Mouse (Mus musculus) neural tube, embryonic 13.5 days (tissue): ENCODE measurements at regions not wholly inside any gene's neighbourhood (a gene's known extent, or its start where the extent isn't known, plus 50 kb on each side); places are given as distances from the start of the nearest gene placed in this dataset.

Source experiments
- ATAC-seq: fragments of 200-750 bp; cut with Nextera tagmentation; 2 replicates; pipeline ENCODE4 v1.8.0; 2017; ENCODE audit warnings: low read depth, mild to moderate bottlenecking, moderate TSS enrichment, moderate library complexity
- H3K27ac ChIP-seq: fragments of 300-500 bp; sonication (generic); replicated peaks from 2 replicates; pipeline ENCODE4 v1.5.1; 2015; ENCODE audit warnings: moderate library complexity, mild to moderate bottlenecking, inconsistent platforms
- H3K27me3 ChIP-seq: fragments of 300-500 bp; sonication (generic); 2 replicates; pipeline ENCODE4 v1.6.1; 2015; ENCODE audit warnings: mild to moderate bottlenecking, inconsistent platforms
- H3K36me3 ChIP-seq: fragments of 300-500 bp; sonication (generic); 2 replicates; pipeline ENCODE4 v1.6.1; 2015; ENCODE audit warnings: mild to moderate bottlenecking, inconsistent platforms
- H3K4me1 ChIP-seq: fragments of 300-500 bp; sonication (generic); replicated peaks from 2 replicates; pipeline ENCODE4 v1.6.1; 2015; ENCODE audit warnings: inconsistent platforms
- H3K4me2 ChIP-seq: fragments of 300-500 bp; sonication (generic); 2 replicates; pipeline ENCODE4 v1.6.1; 2015; ENCODE audit warnings: inconsistent platforms, mild to moderate bottlenecking, moderate library complexity
- H3K4me3 ChIP-seq: fragments of 300-500 bp; sonication (generic); 2 replicates; pipeline ENCODE4 v1.5.1; 2015; ENCODE audit warnings: mild to moderate bottlenecking, inconsistent platforms
- H3K9ac ChIP-seq: fragments of 300-500 bp; sonication (generic); 2 replicates; pipeline ENCODE4 v1.6.1; 2015; ENCODE audit warnings: moderate library complexity, mild to moderate bottlenecking, inconsistent platforms
- H3K9me3 ChIP-seq: fragments of 300-500 bp; sonication (generic); 2 replicates; pipeline ENCODE4 v1.6.1; 2016; ENCODE audit warnings: inconsistent platforms
- WGBS: fragments of 180-500 bp; shearing (Covaris S2); methylation state at CpG from one replicate; pipeline ENCODE4 v1.1.7; 2015; 5-methylcytosine and 5-hydroxymethylcytosine counted together

DNA sequence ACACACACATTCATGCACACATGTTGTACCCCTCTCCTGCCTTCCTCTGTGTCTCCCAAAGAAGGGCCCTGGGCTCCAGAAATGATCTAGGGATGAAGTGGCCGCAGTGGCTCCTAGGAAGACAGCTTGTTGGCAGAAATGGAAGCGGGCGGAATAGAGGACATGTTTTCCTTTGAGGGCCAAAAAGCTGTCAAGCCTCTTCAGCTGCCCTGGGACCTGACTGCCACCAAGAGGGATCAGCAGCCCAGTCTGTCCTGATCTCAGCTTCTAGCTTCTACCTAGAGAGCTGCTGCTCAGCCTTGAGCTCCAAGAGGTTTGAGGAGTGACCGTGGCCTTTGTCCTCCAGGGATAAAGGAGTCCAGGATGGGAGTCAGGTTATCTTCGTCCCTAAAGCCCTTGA, 93.8 kb upstream of the Zfp703 start:
- ATAC-seq: no peak
- Histone ChIP-seq H3K4me1 (no peaks in the 10 kb centered on the region), H3K9ac (no peak overlapping the region), H3K27ac (no peak overlapping the region), H3K9me3 (no peaks in the 10 kb centered on the region), H3K27me3 (peaks cover 4% of the 10 kb centered on the region; the same call in 1 of the 2 replicates), H3K36me3 (no peaks in the 10 kb centered on the region), H3K4me3 (no peak overlapping the region), H3K4me2 (no peak overlapping the region)
- WGBS: 89% methylated on average over 5 of the region's 5 CpGs

DNA sequence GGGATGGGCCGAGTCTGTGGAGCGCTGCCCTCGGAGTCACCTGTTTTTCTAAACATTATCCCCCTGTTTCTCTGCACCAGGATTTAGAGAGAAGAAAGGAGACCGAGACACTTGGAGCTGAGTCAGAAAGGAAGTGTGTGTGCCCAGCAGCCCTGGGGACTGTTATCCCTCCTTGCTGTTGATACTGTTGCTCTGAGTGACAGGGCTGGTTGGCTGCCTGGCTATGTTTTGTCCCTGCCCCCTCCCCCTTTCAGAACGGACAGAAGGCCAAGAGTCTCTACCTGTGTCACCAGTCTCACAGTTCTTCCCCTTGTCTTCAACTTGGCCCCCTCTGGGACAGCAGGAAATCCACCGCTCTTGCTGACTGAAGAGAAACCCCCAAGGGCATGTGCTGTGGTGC, 93.4 kb upstream of the Zfp703 start:
- ATAC-seq: no peak
- Histone ChIP-seq H3K27me3 (peaks cover 7% of the 10 kb centered on the region; the same call in 1 of the 2 replicates), H3K4me1 (0 out of 2 replicates have a peak, but pooled peaks cover under 1% of the 10 kb centered on the region), H3K36me3 (no peaks in the 10 kb centered on the region), H3K4me3 (no peak overlapping the region), H3K9me3 (no peaks in the 10 kb centered on the region), H3K9ac (no peak overlapping the region), H3K27ac (no peak overlapping the region), H3K4me2 (no peak overlapping the region)
- 86% methylated on average over 6 of the region's 6 CpGs for WGBS

DNA sequence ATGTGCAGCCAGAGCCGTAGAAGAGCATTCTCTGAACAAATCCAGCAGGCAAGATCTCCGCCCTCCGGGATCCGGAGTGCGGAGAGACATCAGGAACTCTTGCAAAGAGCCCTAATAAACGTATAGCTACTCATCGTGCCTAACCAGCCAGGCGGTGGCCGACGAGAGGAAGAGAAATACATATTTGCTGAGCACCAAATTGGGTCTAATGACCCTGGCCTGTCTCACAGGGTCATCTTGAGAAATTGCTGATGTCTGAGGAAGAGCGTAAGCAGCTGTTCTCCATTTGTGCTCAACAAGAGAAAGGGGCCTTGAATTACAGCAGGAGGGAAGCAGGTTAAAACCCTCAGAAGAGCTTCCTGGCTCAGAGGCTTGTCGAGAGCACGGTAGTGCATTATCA, 92.8 kb upstream of the Zfp703 start:
- WGBS: 75% methylated on average over 13 of the region's 13 CpGs

DNA sequence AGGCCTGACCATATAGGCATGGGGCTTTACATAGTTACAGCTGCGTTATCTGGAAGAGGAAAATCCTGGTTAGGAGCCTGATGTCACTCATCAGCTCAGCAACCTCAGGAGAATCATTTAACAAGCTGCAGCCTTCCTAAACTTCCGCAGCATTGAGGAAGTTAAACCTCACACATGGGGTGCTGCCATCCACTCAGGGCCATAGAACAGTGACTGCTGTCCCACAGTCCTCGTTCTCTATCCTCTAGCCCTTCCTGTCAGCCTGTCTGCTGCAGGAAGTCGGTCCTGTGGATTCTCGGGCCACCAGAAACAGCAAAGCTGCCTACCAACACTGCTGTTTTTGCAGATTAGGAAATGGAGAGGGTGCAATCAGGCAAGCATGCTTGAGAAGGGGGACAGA, 91.8 kb upstream of the Zfp703 start:
- Histone ChIP-seq H3K9ac (no peak overlapping the region), H3K36me3 (no peaks in the 10 kb centered on the region), H3K4me2 (no peak overlapping the region), H3K9me3 (no peaks in the 10 kb centered on the region), H3K27me3 (peaks cover 7% of the 10 kb centered on the region; the same call in 1 of the 2 replicates), H3K27ac (no peak overlapping the region), H3K4me3 (no peak overlapping the region), H3K4me1 (0 out of 2 replicates have a peak, but pooled peaks cover 6% of the 10 kb centered on the region)
- WGBS: 83% methylated on average over 5 of the region's 5 CpGs
- ATAC-seq: no peak

More for the DNA sequence above, 92.8 kb upstream of the Zfp703 start:
- H3K4me3 ChIP-seq: no peak overlapping the region
- no peak overlapping the region for H3K9ac ChIP-seq
- no peaks in the 10 kb centered on the region for H3K36me3 ChIP-seq
- H3K27ac ChIP-seq: no peak overlapping the region
- H3K9me3 ChIP-seq: no peaks in the 10 kb centered on the region
- H3K4me2 ChIP-seq: no peak overlapping the region
- 0 out of 2 replicates have a peak, but pooled peaks cover 6% of the 10 kb centered on the region for H3K4me1 ChIP-seq
- ATAC-seq: no peak
- H3K27me3 ChIP-seq: peaks cover 7% of the 10 kb centered on the region; the same call in 1 of the 2 replicates

DNA sequence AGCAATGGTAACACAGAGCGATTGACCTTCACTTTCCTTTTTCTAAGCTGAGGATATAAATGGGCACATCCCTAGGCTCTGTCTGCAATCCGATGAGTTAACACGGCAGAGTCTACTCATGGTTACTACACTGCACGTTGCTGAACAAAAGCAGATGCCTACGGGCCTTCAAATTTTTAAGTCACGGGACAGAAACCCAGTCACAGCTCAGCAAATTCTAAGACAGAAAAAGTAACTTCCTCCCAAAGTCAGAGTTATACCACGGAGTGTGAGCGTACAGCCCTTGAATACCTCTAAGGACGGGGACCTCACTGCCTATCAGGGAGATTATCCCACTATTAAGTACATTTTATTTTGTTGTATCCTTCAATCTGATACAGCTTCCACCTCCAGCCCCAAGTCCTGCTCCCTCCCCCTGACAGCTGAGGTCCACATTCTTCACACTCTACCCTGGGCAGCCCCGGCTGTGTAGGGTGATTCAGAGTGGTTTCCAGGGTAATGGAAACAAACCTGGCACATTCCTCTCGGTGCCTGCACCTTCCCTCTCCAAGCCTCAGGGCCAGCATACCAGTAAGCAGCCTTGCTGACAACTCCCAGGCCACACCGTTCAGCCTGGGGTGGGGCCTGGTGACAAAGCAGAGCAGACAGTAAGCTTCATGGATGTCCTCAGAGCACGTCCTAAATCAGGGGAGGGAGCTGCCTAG, 90.2 kb upstream of the Zfp703 start:
- no peak for ATAC-seq
- Histone ChIP-seq H3K4me2 (no peak overlapping the region), H3K4me1 (0 out of 2 replicates have a peak, but pooled peaks cover 6% of the 10 kb centered on the region), H3K36me3 (no peaks in the 10 kb centered on the region), H3K27ac (no peak overlapping the region), H3K4me3 (no peak overlapping the region), H3K9ac (no peak overlapping the region), H3K27me3 (peaks cover 7% of the 10 kb centered on the region; the same call in 1 of the 2 replicates), H3K9me3 (no peaks in the 10 kb centered on the region)
- WGBS: 77% methylated on average over 13 of the region's 13 CpGs

DNA sequence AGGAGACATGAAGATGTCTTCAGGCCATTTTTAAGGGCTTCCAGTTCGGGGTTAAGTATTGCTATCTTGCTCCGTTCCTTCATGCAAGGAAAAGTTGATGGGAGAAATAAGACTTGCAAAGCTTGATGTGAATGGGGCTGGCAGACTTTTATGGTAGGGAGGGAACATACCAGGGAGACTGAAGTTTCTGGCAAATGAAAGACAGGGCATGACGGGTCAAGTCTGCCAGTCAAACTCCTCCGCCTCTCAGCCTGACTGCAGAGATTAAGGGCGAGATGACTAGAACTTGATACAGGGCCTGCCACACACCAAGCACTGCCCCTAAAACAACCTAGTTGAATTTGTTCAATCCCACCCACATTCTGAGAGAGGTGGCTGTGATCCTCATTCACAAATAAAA, 89.6 kb upstream of the Zfp703 start:
- ATAC-seq: no peak
- Histone ChIP-seq H3K36me3 (no peaks in the 10 kb centered on the region), H3K27me3 (peaks cover 7% of the 10 kb centered on the region; the same call in 1 of the 2 replicates), H3K9ac (no peak overlapping the region), H3K27ac (no peak overlapping the region), H3K4me3 (no peak overlapping the region), H3K9me3 (no peaks in the 10 kb centered on the region), H3K4me2 (no peak overlapping the region), H3K4me1 (0 out of 2 replicates have a peak, but pooled peaks cover 6% of the 10 kb centered on the region)
- 78% methylated on average over 5 of the region's 5 CpGs for WGBS

DNA sequence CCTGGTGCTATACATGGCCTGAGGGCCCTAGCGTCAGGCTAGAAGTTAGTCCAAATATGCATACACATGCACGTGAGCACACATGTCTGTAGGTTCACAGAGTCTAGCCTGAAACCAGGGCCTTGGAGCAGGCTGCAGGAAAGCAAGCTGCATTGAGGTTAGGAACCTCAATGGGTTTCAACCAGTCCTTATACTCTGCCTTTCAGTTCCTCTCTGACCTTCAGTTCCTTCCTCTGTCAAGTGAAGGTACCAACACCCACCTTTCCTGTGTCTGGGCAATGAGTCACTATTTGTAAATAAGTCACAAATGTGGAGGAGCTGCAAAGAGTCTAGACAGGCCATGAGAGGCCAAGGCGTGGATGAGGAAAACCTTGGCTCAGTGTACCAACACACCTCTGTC, 89.1 kb upstream of the Zfp703 start:
- H3K4me1 ChIP-seq: 0 out of 2 replicates have a peak, but pooled peaks cover 6% of the 10 kb centered on the region
- no peak overlapping the region for H3K4me3 ChIP-seq
- WGBS: 69% methylated on average over 3 of the region's 3 CpGs
- H3K27me3 ChIP-seq: peaks cover 7% of the 10 kb centered on the region; the same call in 1 of the 2 replicates
- no peak overlapping the region for H3K27ac ChIP-seq
- H3K9me3 ChIP-seq: no peaks in the 10 kb centered on the region
- H3K4me2 ChIP-seq: no peak overlapping the region
- H3K36me3 ChIP-seq: no peaks in the 10 kb centered on the region
- H3K9ac ChIP-seq: no peak overlapping the region
- no peak for ATAC-seq

DNA sequence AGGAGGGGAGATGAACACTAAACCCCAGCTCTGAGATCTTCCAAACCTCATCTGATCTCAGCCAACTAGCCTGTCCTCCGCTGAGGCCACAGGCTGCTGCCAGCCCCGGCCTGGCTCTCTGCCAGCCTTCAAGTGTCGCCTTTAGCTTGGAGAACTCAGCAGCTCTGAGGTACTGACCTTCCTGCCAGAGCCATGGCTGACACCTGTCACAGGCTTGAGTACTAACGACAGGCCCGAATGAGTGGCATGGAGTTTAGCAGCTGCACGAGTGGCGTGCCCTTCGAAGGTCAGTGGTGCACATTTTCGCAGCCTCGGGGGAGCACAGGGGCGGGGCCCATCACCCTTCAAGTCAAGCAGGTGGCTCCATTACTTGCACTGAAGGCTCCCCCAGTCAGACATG, 85.2 kb upstream of the Zfp703 start:
- Histone ChIP-seq H3K4me3 (no peak overlapping the region), H3K9me3 (no peaks in the 10 kb centered on the region), H3K9ac (no peak overlapping the region), H3K4me2 (no peak overlapping the region), H3K27ac (no peak overlapping the region), H3K27me3 (peaks cover 11% of the 10 kb centered on the region; the same call in 1 of the 2 replicates), H3K4me1 (0 out of 2 replicates have a peak, but pooled peaks cover 6% of the 10 kb centered on the region), H3K36me3 (no peaks in the 10 kb centered on the region)
- ATAC-seq: no peak
- WGBS: 72% methylated on average over 11 of the region's 11 CpGs

DNA sequence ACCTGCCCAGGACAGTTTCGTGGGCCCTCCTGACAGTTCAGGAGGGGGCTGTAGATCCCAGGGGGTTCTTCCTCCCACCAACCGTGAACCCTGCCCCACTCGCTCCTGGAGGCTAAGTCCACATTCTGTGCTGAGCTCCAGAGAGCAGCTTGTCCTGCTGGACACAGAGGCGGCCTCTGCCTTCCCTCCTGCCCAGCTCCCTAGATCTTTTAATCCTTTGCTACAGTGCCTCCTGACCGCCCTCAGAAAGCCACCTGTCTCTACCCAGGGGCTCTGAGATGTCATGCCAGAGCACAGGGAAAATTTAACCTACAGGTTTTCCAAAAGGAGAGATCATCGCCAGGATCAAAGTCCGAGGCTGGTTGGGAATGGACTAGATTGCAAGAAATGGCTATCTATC, 84.7 kb upstream of the Zfp703 start:
- 74% methylated on average over 7 of the region's 7 CpGs for WGBS
- Histone ChIP-seq H3K4me1 (0 out of 2 replicates have a peak, but pooled peaks cover 6% of the 10 kb centered on the region), H3K9ac (no peak overlapping the region), H3K27ac (no peak overlapping the region), H3K4me2 (no peak overlapping the region), H3K27me3 (0 out of 2 replicates have a peak, but pooled peaks cover 7% of the 10 kb centered on the region), H3K9me3 (no peaks in the 10 kb centered on the region), H3K4me3 (no peak overlapping the region), H3K36me3 (no peaks in the 10 kb centered on the region)
- ATAC-seq: no peak

DNA sequence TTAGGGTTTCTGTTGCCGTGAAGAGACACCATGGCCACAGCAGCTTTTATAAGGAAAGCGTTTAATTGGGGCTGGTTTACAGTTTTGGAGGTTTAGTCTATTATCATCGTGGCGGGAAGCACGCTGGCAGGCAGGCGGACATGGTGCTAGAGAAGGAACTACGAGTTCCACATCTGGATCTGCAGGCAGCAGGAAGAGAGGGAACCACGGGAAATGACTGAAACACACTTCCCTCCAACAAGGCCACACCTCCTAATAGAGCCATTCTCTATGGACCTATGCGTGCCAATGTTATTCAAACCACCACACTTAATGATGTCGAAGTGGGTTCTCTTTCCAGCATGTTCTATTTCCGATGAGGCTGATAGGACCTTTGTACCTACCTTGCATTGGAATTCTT, 81.3 kb upstream of the Zfp703 start:
- no peak for ATAC-seq
- H3K9ac ChIP-seq: no peak overlapping the region
- H3K4me2 ChIP-seq: no peak overlapping the region
- no peak overlapping the region for H3K4me3 ChIP-seq
- no peak overlapping the region for H3K27ac ChIP-seq
- peaks cover 6% of the 10 kb centered on the region; the same call in 1 of the 2 replicates for H3K27me3 ChIP-seq
- H3K4me1 ChIP-seq: no peaks in the 10 kb centered on the region
- H3K9me3 ChIP-seq: no peaks in the 10 kb centered on the region
- 85% methylated on average over 11 of the region's 11 CpGs for WGBS
- H3K36me3 ChIP-seq: no peaks in the 10 kb centered on the region

DNA sequence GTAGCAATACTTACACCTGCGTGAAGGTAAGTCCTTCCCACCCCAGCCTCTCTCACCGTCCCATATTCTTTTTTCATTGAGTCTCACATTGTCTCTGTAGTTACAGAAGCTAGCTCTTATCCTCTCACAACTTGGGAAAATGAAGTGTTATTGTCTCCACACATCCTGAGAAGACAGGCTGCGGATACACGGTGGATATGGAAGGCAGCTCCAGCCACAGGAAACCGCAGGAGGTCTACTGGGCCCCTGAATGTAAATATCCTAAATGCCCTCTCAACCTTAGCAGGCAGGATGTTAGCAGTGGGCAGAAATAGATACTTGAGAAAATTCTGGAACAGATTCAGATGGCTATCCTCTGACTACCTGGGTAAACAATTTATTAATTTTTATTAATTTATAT, 73.8 kb upstream of the Zfp703 start:
- peaks cover 4% of the 10 kb centered on the region for H3K27me3 ChIP-seq
- no peak overlapping the region for H3K9ac ChIP-seq
- no peaks in the 10 kb centered on the region for H3K36me3 ChIP-seq
- H3K9me3 ChIP-seq: no peaks in the 10 kb centered on the region
- H3K4me3 ChIP-seq: no peak overlapping the region
- ATAC-seq: no peak
- H3K4me2 ChIP-seq: no peak overlapping the region
- WGBS: 82% methylated on average over 5 of the region's 5 CpGs
- no peak overlapping the region for H3K27ac ChIP-seq
- no peaks in the 10 kb centered on the region for H3K4me1 ChIP-seq

DNA sequence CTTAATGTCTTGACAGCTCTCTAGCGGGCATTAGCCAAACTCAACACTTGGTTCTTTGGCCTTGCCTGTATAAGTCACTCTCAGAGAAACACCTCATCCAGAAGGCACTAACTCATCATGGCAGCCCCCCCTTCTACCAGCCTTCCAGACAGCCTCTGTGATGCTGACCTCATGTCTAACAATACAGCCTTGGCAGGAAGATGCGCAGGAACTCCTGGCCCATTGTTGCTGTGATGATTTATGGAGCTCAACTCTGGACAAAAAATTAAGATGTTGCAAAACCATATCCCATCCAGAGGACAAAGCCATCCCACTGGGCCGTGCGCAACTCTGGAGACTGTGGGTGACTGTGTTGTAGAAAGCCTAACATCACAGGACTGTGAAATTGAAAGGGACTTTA, 70.9 kb upstream of the Zfp703 start:
- Histone ChIP-seq H3K4me1 (no peaks in the 10 kb centered on the region), H3K27me3 (no peaks in the 10 kb centered on the region), H3K4me2 (no peak overlapping the region), H3K36me3 (no peaks in the 10 kb centered on the region), H3K27ac (no peak overlapping the region), H3K9ac (no peak overlapping the region), H3K4me3 (no peak overlapping the region), H3K9me3 (no peaks in the 10 kb centered on the region)
- WGBS: 90% methylated on average over 4 of the region's 4 CpGs
- no peak for ATAC-seq
